Mouse (Mus musculus) MEL (cell line): ENCODE measurements around the gene Ptpro.

ENCODE experiments used
- CHD2 ChIP-seq: IDR thresholded peaks from 2 replicates; pipeline ENCODE4 v1.6.1; 2011; ENCODE audit warnings: low read length, improper control_type of control experiment
- CTCF ChIP-seq, 3 experiments: IDR thresholded peaks in 2 of 3; conservative IDR thresholded peaks in 1 of 3; 2 replicates each; pipeline ENCODE4 v1.5.1; 2011 to 2012; ENCODE audit warnings: low read length in 3 of 3, low read depth in 2 of 3, mild to moderate bottlenecking in 2 of 3, improper control_type of control experiment in 1 of 3, inconsistent platforms in 1 of 3, mixed read lengths in 1 of 3, moderate library complexity in 1 of 3; ENCODE audit not compliant: control insufficient read depth in 1 of 3, insufficient read depth in 1 of 3, poor library complexity in 1 of 3, severe bottlenecking in 1 of 3
- HCFC1 ChIP-seq: IDR thresholded peaks from 2 replicates; pipeline ENCODE4 v1.6.1; 2012; ENCODE audit warnings: low read depth, mild to moderate bottlenecking, inconsistent platforms, low read length, improper control_type of control experiment, moderate library complexity
- POLR2A ChIP-seq, 2 experiments: IDR thresholded peaks; 2 replicates each; pipeline ENCODE4 v1.6.1; 2011 to 2012; ENCODE audit warnings: low read length in 2 of 2, mild to moderate bottlenecking in 2 of 2, control low read depth in 1 of 2, improper control_type of control experiment in 1 of 2, low read depth in 1 of 2, moderate library complexity in 1 of 2; ENCODE audit not compliant: control insufficient read depth in 1 of 2, insufficient read depth in 1 of 2, poor library complexity in 1 of 2
- POLR2AphosphoS2 ChIP-seq: IDR thresholded peaks from 2 replicates; pipeline ENCODE4 v1.6.1; 2011; ENCODE audit warnings: low read length, improper control_type of control experiment
- UBTF ChIP-seq: IDR thresholded peaks from 2 replicates; pipeline ENCODE4 v1.6.1; 2012; ENCODE audit warnings: low read depth, mild to moderate bottlenecking, inconsistent platforms, low read length, improper control_type of control experiment, moderate library complexity, borderline replicate concordance; ENCODE audit not compliant: insufficient read depth

- no peak for TF ChIP-seq UBTF
- no peak for TF ChIP-seq POLR2A (IDR thresholded peaks at IDR 0.05; ENCODE audit: control insufficient read depth in 1 of 2, insufficient read depth in 1 of 2, low read depth in 1 of 2, low read length in 2 of 2, poor library complexity in 1 of 2)
- no peak for TF ChIP-seq CTCF (IDR thresholded peaks at IDR 0.05 in 2 of 3, conservative IDR thresholded peaks at IDR 0.05 in 1 of 3; ENCODE audit: control insufficient read depth in 1 of 3, insufficient read depth in 1 of 3, low read depth in 2 of 3, low read length in 3 of 3, poor library complexity in 1 of 3, severe bottlenecking in 1 of 3)
- TF ChIP-seq POLR2AphosphoS2: no peak
- no peak for TF ChIP-seq HCFC1
- TF ChIP-seq CHD2: no peak
Observed at GRCm38 (mm10) chr6:137463771-137464170, 211.7 kb downstream of the Ptpro start.
